Mouse (Mus musculus): ENCODE results near the gene Cebpa. TPM values are rescaled to one million over a fixed set of nuclear protein-coding genes. Genes with fewer than 3 reads are reported as not detected.

Cebpa gene
- total and polyA plus RNA-seq, 2 experiments from 2014 or later = 1.1 to 8.3 TPM

- Histone ChIP-seq H3K9me3 (ENCODE audit: low read length) (no peaks in the 10 kb centered on the region), H3K9ac (replicated peaks; ENCODE audit: low read length) (no peak overlapping the region), H3K4me1 (ENCODE audit: insufficient read depth, low read length) (no peaks in the 10 kb centered on the region), H3K4me3 (ENCODE audit: low read length) (no peak overlapping the region), H3K4me2 (ENCODE audit: low read depth, low read length) (no peak overlapping the region), H3K27ac (no peak overlapping the region), H3K27me3 (ENCODE audit: insufficient read depth, low read length) (no peaks in the 10 kb centered on the region), H3K36me3 (ENCODE audit: insufficient read depth, low read length) (no peaks in the 10 kb centered on the region)
- 84% methylated on average over 5 of the region's 5 CpGs for WGBS
- no peak for DNase-seq (ENCODE audit: low spot score)
- TF ChIP-seq CTCF (IDR thresholded peaks at IDR 0.05; ENCODE audit: low read depth) = no peak
- no peak for ATAC-seq
These were observed 11.8 kb downstream of the Cebpa start for GRCm38 (mm10) chr7:35130888-35131287.

DNA sequence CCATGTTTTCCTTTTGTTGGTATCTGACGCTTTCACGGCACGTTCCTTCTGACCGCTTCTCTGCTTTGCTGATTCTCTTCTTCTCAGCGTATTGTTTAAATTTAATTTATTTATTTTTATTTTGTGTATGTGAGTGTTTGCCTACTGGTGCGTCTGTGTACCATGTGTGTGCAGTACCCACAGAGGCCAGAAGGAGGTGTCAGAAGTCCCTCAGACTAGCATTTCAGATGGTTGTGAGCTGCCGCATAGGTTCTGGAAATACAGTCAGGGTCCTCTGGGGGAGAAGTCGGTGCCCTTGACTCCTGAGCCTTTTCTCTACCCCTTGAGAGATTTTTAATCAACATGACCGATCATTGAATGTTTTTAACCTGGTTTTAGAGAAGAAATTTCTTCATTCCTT, 12.5 kb downstream of the Cebpa start:
- DNase-seq (ENCODE audit: low spot score) (no peak), ATAC-seq (no peak)
- Histone ChIP-seq H3K9ac (replicated peaks; ENCODE audit: low read length) (no peak overlapping the region), H3K27ac (no peak overlapping the region), H3K4me2 (ENCODE audit: low read depth, low read length) (no peak overlapping the region), H3K4me1 (ENCODE audit: insufficient read depth, low read length) (no peaks in the 10 kb centered on the region), H3K36me3 (ENCODE audit: insufficient read depth, low read length) (no peaks in the 10 kb centered on the region), H3K9me3 (ENCODE audit: low read length) (no peaks in the 10 kb centered on the region), H3K4me3 (ENCODE audit: low read length) (no peak overlapping the region), H3K27me3 (ENCODE audit: insufficient read depth, low read length) (no peaks in the 10 kb centered on the region)
- WGBS = 96% methylated on average over 9 of the region's 9 CpGs
- TF ChIP-seq CTCF (IDR thresholded peaks at IDR 0.05; ENCODE audit: low read depth) = peak; percentile 5; the same call in 1 of the 2 replicates

GRCm38 (mm10) chr7:35134621-35135020, 15.5 kb downstream of the Cebpa start:
- TF ChIP-seq CTCF (IDR thresholded peaks at IDR 0.05; ENCODE audit: low read depth) = no peak
- no peak overlapping the region for H3K27ac ChIP-seq
- no peaks in the 10 kb centered on the region for H3K36me3 ChIP-seq (ENCODE audit: insufficient read depth, low read length)
- DNase-seq (ENCODE audit: low spot score) (no peak), ATAC-seq (no peak)
- 33% methylated on average over 5 of the region's 5 CpGs for WGBS
- no peak overlapping the region for H3K4me3 ChIP-seq (ENCODE audit: low read length)
- H3K9ac ChIP-seq (replicated peaks; ENCODE audit: low read length) = no peak overlapping the region
- H3K4me1 ChIP-seq (ENCODE audit: insufficient read depth, low read length) = no peaks in the 10 kb centered on the region
- no peaks in the 10 kb centered on the region for H3K9me3 ChIP-seq (ENCODE audit: low read length)
- H3K4me2 ChIP-seq (ENCODE audit: low read depth, low read length) = no peak overlapping the region
- no peaks in the 10 kb centered on the region for H3K27me3 ChIP-seq (ENCODE audit: insufficient read depth, low read length)

DNA sequence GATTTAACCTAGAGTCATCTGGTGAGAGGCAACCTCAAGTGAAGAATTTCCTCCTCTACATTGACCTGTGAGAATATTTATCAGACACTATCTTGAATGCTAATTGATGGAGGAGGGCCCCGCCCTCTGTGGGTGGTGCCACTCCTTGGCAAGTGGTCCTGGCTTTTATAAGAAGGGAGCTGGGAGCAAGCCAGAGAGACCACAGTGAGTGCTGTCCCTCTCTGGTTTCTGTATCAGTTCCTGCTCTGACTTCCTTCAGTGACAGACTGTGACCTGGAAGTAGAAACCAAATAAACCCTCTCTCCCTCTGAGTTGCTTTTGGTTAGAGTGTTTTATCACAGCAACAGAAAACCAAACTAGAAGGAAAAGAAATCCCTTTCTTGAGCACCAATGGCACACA, 18.4 kb downstream of the Cebpa start:
- Histone ChIP-seq H3K4me1 (ENCODE audit: insufficient read depth, low read length) (0 out of 2 replicates have a peak, but pooled peaks cover 7% of the 10 kb centered on the region), H3K9ac (replicated peaks; ENCODE audit: low read length) (no peak overlapping the region), H3K4me2 (ENCODE audit: low read depth, low read length) (no peak overlapping the region), H3K27ac (no peak overlapping the region), H3K36me3 (ENCODE audit: insufficient read depth, low read length) (no peaks in the 10 kb centered on the region), H3K27me3 (ENCODE audit: insufficient read depth, low read length) (no peaks in the 10 kb centered on the region), H3K4me3 (ENCODE audit: low read length) (no peak overlapping the region), H3K9me3 (ENCODE audit: low read length) (no peaks in the 10 kb centered on the region)
- DNase-seq (ENCODE audit: low spot score) = no peak
- no peak for ATAC-seq
- 78% methylated on average over 1 of the region's 1 CpGs for WGBS
- TF ChIP-seq CTCF (IDR thresholded peaks at IDR 0.05; ENCODE audit: low read depth) = no peak

DNA sequence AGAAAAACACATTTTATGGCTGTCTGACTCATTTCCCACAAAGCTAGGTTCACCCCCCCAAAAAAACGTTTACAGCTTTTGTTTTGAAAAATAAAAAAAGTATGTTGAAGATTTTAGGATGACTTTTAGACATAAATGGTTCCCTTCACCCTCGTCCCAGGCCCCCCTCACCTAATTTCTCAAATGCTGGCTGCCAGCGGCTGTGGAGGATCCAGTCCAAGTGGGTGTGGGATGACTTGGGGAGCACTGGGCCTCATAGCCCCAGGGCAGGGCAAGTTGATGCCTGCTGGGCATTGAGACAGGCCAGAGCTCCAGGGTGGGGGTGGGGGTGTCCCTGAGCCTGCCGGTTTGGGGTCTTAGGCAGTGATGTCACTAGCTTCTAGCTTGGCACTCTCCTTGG, 19.4 kb downstream of the Cebpa start:
- Histone ChIP-seq H3K36me3 (ENCODE audit: insufficient read depth, low read length) (no peaks in the 10 kb centered on the region), H3K27me3 (ENCODE audit: insufficient read depth, low read length) (no peaks in the 10 kb centered on the region), H3K4me2 (ENCODE audit: low read depth, low read length) (no peak overlapping the region), H3K9ac (replicated peaks; ENCODE audit: low read length) (no peak overlapping the region), H3K9me3 (ENCODE audit: low read length) (no peaks in the 10 kb centered on the region), H3K4me1 (ENCODE audit: insufficient read depth, low read length) (0 out of 2 replicates have a peak, but pooled peaks cover 7% of the 10 kb centered on the region), H3K4me3 (ENCODE audit: low read length) (no peak overlapping the region), H3K27ac (no peak overlapping the region)
- TF ChIP-seq CTCF (IDR thresholded peaks at IDR 0.05; ENCODE audit: low read depth) = no peak
- DNase-seq (ENCODE audit: low spot score) (no peak), ATAC-seq (no peak)
- WGBS = 63% methylated on average over 4 of the region's 4 CpGs

GRCm38 (mm10) chr7:35139880-35140279, 20.8 kb downstream of the Cebpa start:
- H3K36me3 ChIP-seq (ENCODE audit: insufficient read depth, low read length) = no peaks in the 10 kb centered on the region
- no peak for ATAC-seq

GRCm38 (mm10) chr7:35141519-35141918, 22.4 kb downstream of the Cebpa start:
- peak; percentile 22 for DNase-seq (ENCODE audit: low spot score)
- H3K27ac ChIP-seq = no peak overlapping the region

More at GRCm38 (mm10) chr7:35139880-35140279, 20.8 kb downstream of the Cebpa start:
- Histone ChIP-seq H3K4me1 (ENCODE audit: insufficient read depth, low read length) (0 out of 2 replicates have a peak, but pooled peaks cover 7% of the 10 kb centered on the region), H3K9me3 (ENCODE audit: low read length) (no peaks in the 10 kb centered on the region), H3K4me3 (ENCODE audit: low read length) (no peak overlapping the region), H3K27ac (no peak overlapping the region), H3K4me2 (ENCODE audit: low read depth, low read length) (no peak overlapping the region), H3K27me3 (ENCODE audit: insufficient read depth, low read length) (no peaks in the 10 kb centered on the region), H3K9ac (replicated peaks; ENCODE audit: low read length) (no peak overlapping the region)
- 85% methylated on average over 5 of the region's 5 CpGs for WGBS
- DNase-seq (ENCODE audit: low spot score) = no peak
- TF ChIP-seq CTCF (IDR thresholded peaks at IDR 0.05; ENCODE audit: low read depth) = no peak

More at GRCm38 (mm10) chr7:35141519-35141918, 22.4 kb downstream of the Cebpa start:
- no peak overlapping the region for H3K4me2 ChIP-seq (ENCODE audit: low read depth, low read length)
- no peak overlapping the region for H3K9ac ChIP-seq (replicated peaks; ENCODE audit: low read length)
- 44% methylated on average over 5 of the region's 5 CpGs for WGBS
- TF ChIP-seq CTCF (IDR thresholded peaks at IDR 0.05; ENCODE audit: low read depth) = no peak
- no peak for ATAC-seq
- H3K4me3 ChIP-seq (ENCODE audit: low read length) = no peak overlapping the region
- 0 out of 2 replicates have a peak, but pooled peaks cover 7% of the 10 kb centered on the region for H3K4me1 ChIP-seq (ENCODE audit: insufficient read depth, low read length)
- H3K9me3 ChIP-seq (ENCODE audit: low read length) = no peaks in the 10 kb centered on the region
- H3K27me3 ChIP-seq (ENCODE audit: insufficient read depth, low read length) = no peaks in the 10 kb centered on the region
- no peaks in the 10 kb centered on the region for H3K36me3 ChIP-seq (ENCODE audit: insufficient read depth, low read length)

Measured in hindbrain, postnatal 0 days (tissue).